Mouse (Mus musculus) brain, embryonic 14.5 days (tissue): Measurements from ENCODE around the gene Cd36.
"Not testable (repeated sequence)": the region's sequence is repeated elsewhere in the genome, so short reads cannot be mapped to it uniquely, and the experiment has no call there.

ENCODE experiments used
- CTCF ChIP-seq: fragments of 200-500 bp; IDR thresholded peaks from 2 replicates; pipeline ENCODE4 v1.5.1; 2012; ENCODE audit warnings: inconsistent platforms, mild to moderate bottlenecking, moderate library complexity, borderline replicate concordance; ENCODE audit not compliant: insufficient read depth, insufficient read length; ENCODE audit errors: extremely low read depth
- POLR2A ChIP-seq: fragments of 200-500 bp; IDR thresholded peaks from 2 replicates; pipeline ENCODE4 v1.6.1; 2012; ENCODE audit warnings: mild to moderate bottlenecking, inconsistent platforms, borderline replicate concordance; ENCODE audit not compliant: poor library complexity, insufficient read depth, insufficient read length, severe bottlenecking; ENCODE audit errors: extremely low read depth

GRCm38 (mm10) chr5:17931588-17931987 is 43.0 kb upstream of the Cd36 start:
- TF ChIP-seq POLR2A, CTCF: not testable (repeated sequence)
